Mouse (Mus musculus) MEL (cell line): Measurements from ENCODE around the gene Chsy1.
A peak's percentile ranks its signal among the peaks of the same experiment; 100 is the strongest.

ENCODE experiments used
- CHD1 ChIP-seq: IDR thresholded peaks from 2 replicates; pipeline ENCODE4 v1.6.1; 2012; ENCODE audit warnings: low read depth, mild to moderate bottlenecking, inconsistent platforms, low read length, improper control_type of control experiment
- CTCF ChIP-seq, 3 experiments: IDR thresholded peaks in 2 of 3; conservative IDR thresholded peaks in 1 of 3; 2 replicates each; pipeline ENCODE4 v1.5.1; 2011 to 2012; ENCODE audit warnings: low read length in 3 of 3, low read depth in 2 of 3, mild to moderate bottlenecking in 2 of 3, improper control_type of control experiment in 1 of 3, inconsistent platforms in 1 of 3, mixed read lengths in 1 of 3, moderate library complexity in 1 of 3; ENCODE audit not compliant: control insufficient read depth in 1 of 3, insufficient read depth in 1 of 3, poor library complexity in 1 of 3, severe bottlenecking in 1 of 3
- NRF1 ChIP-seq: IDR thresholded peaks from 2 replicates; pipeline ENCODE4 v1.6.1; 2014; ENCODE audit warnings: low read depth, mild to moderate bottlenecking, inconsistent platforms, low read length, improper control_type of control experiment, moderate library complexity; ENCODE audit not compliant: poor library complexity, insufficient read depth, severe bottlenecking
- POLR2A ChIP-seq, 2 experiments: IDR thresholded peaks; 2 replicates each; pipeline ENCODE4 v1.6.1; 2011 to 2012; ENCODE audit warnings: low read length in 2 of 2, mild to moderate bottlenecking in 2 of 2, control low read depth in 1 of 2, improper control_type of control experiment in 1 of 2, low read depth in 1 of 2, moderate library complexity in 1 of 2; ENCODE audit not compliant: control insufficient read depth in 1 of 2, insufficient read depth in 1 of 2, poor library complexity in 1 of 2
- POLR2AphosphoS5 ChIP-seq: IDR thresholded peaks from 2 replicates; pipeline ENCODE4 v1.6.1; 2012; ENCODE audit warnings: low read depth, borderline replicate concordance, mild to moderate bottlenecking, inconsistent platforms, low read length, moderate library complexity, mixed read lengths
- RAD21 ChIP-seq: IDR thresholded peaks from 2 replicates; pipeline ENCODE4 v1.6.1; 2011; ENCODE audit warnings: mild to moderate bottlenecking, low read depth, low read length, improper control_type of control experiment
- SIN3A ChIP-seq: IDR thresholded peaks from 2 replicates; pipeline ENCODE4 v1.6.1; 2012; ENCODE audit warnings: low read length, improper control_type of control experiment, inconsistent platforms
- SMC3 ChIP-seq: IDR thresholded peaks from 2 replicates; pipeline ENCODE4 v1.6.1; 2011; ENCODE audit warnings: low read depth, low read length, improper control_type of control experiment
- TBP ChIP-seq: IDR thresholded peaks from 2 replicates; pipeline ENCODE4 v1.8.0; 2011; ENCODE audit warnings: low read depth, low read length, improper control_type of control experiment

GRCm38 (mm10) chr7:66107930-66108329 is 1.4 kb upstream of the Chsy1 start:
- no peak for TF ChIP-seq POLR2AphosphoS5
- TF ChIP-seq POLR2A (IDR thresholded peaks at IDR 0.05; ENCODE audit: control insufficient read depth in 1 of 2, insufficient read depth in 1 of 2, low read depth in 1 of 2, low read length in 2 of 2, poor library complexity in 1 of 2) = no peak
- TF ChIP-seq CTCF (IDR thresholded peaks at IDR 0.05 in 2 of 3, conservative IDR thresholded peaks at IDR 0.05 in 1 of 3; ENCODE audit: control insufficient read depth in 1 of 3, insufficient read depth in 1 of 3, low read depth in 2 of 3, low read length in 3 of 3, poor library complexity in 1 of 3, severe bottlenecking in 1 of 3) = peak; percentile 26 to 64 (median 27); a peak in 5 of 6 replicates
- no peak for TF ChIP-seq NRF1
- TF ChIP-seq SIN3A = no peak
- no peak for TF ChIP-seq TBP
- TF ChIP-seq RAD21 = peak; percentile 43
- TF ChIP-seq SMC3 = peak; percentile 64
- no peak for TF ChIP-seq CHD1
